Mouse (Mus musculus) bone marrow, adult 2 months (tissue): ENCODE measurements around the gene Cgnl1. TPM values are rescaled to one million over a fixed set of nuclear protein-coding genes. Genes with fewer than 3 reads are reported as not detected.

Experiments
- H3K27ac ChIP-seq: fragments of 200-500 bp; 2 replicates; pipeline ENCODE4 v1.5.1; 2012; ENCODE audit warnings: low read depth, mild to moderate bottlenecking, control low read depth, inconsistent platforms, low read length; ENCODE audit not compliant: control insufficient read depth, poor library complexity, insufficient read depth
- H3K4me1 ChIP-seq: fragments of 200-500 bp; 2 replicates; pipeline ENCODE4 v1.6.1; 2011; ENCODE audit warnings: low read length; ENCODE audit not compliant: control insufficient read depth, insufficient read depth
- H3K4me3 ChIP-seq: fragments of 200-500 bp; replicated peaks from 2 replicates; pipeline ENCODE3; 2011; ENCODE audit warnings: mild to moderate bottlenecking, low read depth, low read length, control low read depth; ENCODE audit not compliant: control insufficient read depth
- CTCF ChIP-seq: fragments of 200-500 bp; IDR thresholded peaks from 2 replicates; pipeline ENCODE4 v1.5.1; 2011; ENCODE audit warnings: low read length, control low read depth; ENCODE audit not compliant: control insufficient read depth, insufficient read depth
- POLR2A ChIP-seq: fragments of 200-500 bp; IDR thresholded peaks from 2 replicates; pipeline ENCODE4 v1.6.1; 2011; ENCODE audit warnings: low read depth, mild to moderate bottlenecking, control low read depth, low read length, borderline replicate concordance; ENCODE audit not compliant: control insufficient read depth
- WGBS: fragments of 180-500 bp; shearing (Covaris S2); methylation state at CpG from one replicate; pipeline ENCODE4 v1.1.7; 2018; 5-methylcytosine and 5-hydroxymethylcytosine counted together
- polyA plus RNA-seq: library from polyadenylated mRNA; stranded (reverse); fragments of >200 nt; gene quantifications from 2 replicates; pipeline ENCODE4 v1.2.4, GENCODE M21; 2011; ENCODE audit warnings: low replicate concordance; ENCODE audit not compliant: missing spikeins, insufficient read depth, insufficient read length

The Cgnl1 gene
- polyA plus RNA-seq, 1 experiment = 2.4 TPM

- TF ChIP-seq CTCF = no peak
- TF ChIP-seq POLR2A = no peak
- WGBS = 72% methylated on average over 8 of the region's 8 CpGs
- H3K4me1 ChIP-seq = no peaks in the 10 kb centered on the region
Measured at GRCm38 (mm10) chr9:71686463-71686862, 84.9 kb downstream of the Cgnl1 start.

GRCm38 (mm10) chr9:71684772-71685171 is 86.6 kb downstream of the Cgnl1 start:
- TF ChIP-seq CTCF = no peak
- H3K27ac ChIP-seq = no peak overlapping the region
- no peaks in the 10 kb centered on the region for H3K4me1 ChIP-seq
- H3K4me3 ChIP-seq = no peak overlapping the region
- 52% methylated on average over 3 of the region's 3 CpGs for WGBS

More at GRCm38 (mm10) chr9:71686463-71686862, 84.9 kb downstream of the Cgnl1 start:
- no peak overlapping the region for H3K27ac ChIP-seq
- H3K4me3 ChIP-seq = no peak overlapping the region

- WGBS = 84% methylated on average over 9 of the region's 9 CpGs
- H3K4me3 ChIP-seq = no peak overlapping the region
- no peaks in the 10 kb centered on the region for H3K4me1 ChIP-seq
- no peak for TF ChIP-seq POLR2A
- no peak for TF ChIP-seq CTCF
- H3K27ac ChIP-seq = no peak overlapping the region
Measured at GRCm38 (mm10) chr9:71680381-71680780, 91.0 kb downstream of the Cgnl1 start.

DNA sequence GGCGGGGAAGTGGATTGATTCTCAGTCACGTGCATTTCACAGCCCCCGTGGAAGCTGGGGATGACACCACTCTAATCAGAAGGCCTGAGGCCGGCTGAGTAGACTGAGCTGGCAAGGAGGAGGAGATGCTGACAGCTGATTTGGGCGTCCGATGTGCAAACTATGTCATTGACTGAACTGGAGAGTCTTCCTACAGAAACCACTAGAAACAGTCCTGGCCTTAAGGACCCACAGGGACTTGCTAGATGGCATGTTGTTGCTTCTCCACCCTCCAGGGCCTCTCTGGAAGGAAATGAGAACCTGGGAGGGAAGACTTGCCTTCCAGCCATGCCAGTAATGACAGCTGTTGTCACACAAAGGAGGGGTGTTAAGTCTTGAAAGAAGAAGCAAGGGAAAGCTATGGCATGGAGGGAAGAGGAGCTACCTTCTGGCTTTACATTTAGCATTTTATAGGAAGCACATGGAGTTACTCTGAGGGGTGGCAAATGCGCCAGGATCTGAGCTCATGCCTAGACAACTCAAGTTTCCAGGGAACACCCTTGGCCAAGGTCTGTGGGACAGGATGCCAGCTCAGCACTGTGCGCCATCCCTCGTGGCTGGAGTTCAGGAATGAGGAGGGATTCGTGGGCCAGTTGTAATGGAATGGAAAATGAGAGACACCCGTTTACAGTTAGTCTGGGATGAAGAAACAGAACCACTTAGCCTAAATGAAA is 92.1 kb downstream of the Cgnl1 start:
- WGBS = 79% methylated on average over 11 of the region's 11 CpGs
- TF ChIP-seq CTCF = no peak
- no peak for TF ChIP-seq POLR2A
- Histone ChIP-seq H3K27ac (no peak overlapping the region), H3K4me3 (no peak overlapping the region), H3K4me1 (no peaks in the 10 kb centered on the region)

- no peak overlapping the region for H3K4me3 ChIP-seq
- TF ChIP-seq CTCF = no peak
- no peak for TF ChIP-seq POLR2A
- no peak overlapping the region for H3K27ac ChIP-seq
- H3K4me1 ChIP-seq = no peaks in the 10 kb centered on the region
- 70% methylated on average over 5 of the region's 5 CpGs for WGBS
Measured at GRCm38 (mm10) chr9:71676988-71677688, 94.3 kb downstream of the Cgnl1 start.

DNA sequence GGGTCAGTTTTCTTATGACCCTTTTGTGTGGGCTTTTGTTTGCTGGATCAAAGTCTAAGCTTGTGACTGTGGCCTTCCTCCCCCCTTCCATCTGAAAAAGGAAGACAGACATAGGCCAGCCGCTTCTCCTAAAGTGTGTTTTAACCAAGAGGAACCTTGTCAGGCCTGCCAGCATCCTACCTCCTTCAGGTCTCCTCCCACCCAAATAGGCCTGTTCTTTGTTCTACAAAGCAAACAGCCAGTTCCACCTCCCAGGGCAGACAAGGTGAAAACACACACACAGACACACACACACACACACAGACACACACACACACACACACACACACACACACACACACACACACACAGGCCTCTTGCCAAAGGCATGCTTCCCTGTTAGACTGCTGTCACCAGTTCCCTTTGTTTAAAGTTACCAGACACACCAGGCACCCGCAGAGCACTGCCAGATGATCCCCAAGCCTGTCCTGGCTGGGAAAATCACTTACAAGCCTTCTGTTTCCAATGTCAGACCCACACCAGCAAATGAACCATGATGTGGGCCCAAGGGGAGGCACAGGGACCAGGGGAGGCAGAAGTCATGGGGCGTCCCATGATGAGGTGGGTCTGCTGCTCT is 95.5 kb downstream of the Cgnl1 start:
- no peak for TF ChIP-seq POLR2A
- TF ChIP-seq CTCF = no peak

GRCm38 (mm10) chr9:71675216-71675615 is 96.2 kb downstream of the Cgnl1 start:
- no peak for TF ChIP-seq POLR2A
- no peak for TF ChIP-seq CTCF
- Histone ChIP-seq H3K4me3 (no peak overlapping the region), H3K4me1 (no peaks in the 10 kb centered on the region), H3K27ac (no peak overlapping the region)
- 84% methylated on average over 2 of the region's 2 CpGs for WGBS

More for the DNA sequence above, 95.5 kb downstream of the Cgnl1 start:
- 83% methylated on average over 3 of the region's 3 CpGs for WGBS
- Histone ChIP-seq H3K4me1 (no peaks in the 10 kb centered on the region), H3K27ac (no peak overlapping the region), H3K4me3 (no peak overlapping the region)

DNA sequence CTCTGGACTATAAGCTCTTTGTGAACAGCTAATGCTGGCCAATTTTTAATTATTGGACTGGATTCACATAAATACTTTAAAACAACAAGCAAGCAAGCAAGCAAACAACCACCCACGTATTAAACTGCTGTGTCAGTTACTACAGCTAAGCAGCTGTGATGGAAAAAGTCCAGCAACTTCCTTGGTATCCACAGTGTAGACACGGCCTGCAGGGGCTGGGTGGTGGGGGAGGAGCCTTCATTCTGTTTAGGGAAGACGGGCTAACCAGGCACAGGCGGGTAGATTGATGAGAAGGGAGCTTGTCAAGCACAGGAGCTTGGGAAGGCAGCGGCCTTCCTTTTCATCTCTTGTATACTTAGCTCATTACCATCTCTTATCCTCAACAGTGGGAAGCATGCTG is 96.9 kb downstream of the Cgnl1 start:
- WGBS = 70% methylated on average over 5 of the region's 5 CpGs
- no peaks in the 10 kb centered on the region for H3K4me1 ChIP-seq

More for the DNA sequence above, 96.9 kb downstream of the Cgnl1 start:
- TF ChIP-seq CTCF (no peak), POLR2A (no peak)
- Histone ChIP-seq H3K4me3 (no peak overlapping the region), H3K27ac (no peak overlapping the region)
